Mouse (Mus musculus) embryo, embryonic 11.5 days (tissue): ENCODE measurements around the gene Skor1.

ENCODE experiments used
- DNase-seq: peaks from one replicate; pipeline ENCODE4 v3.0.0-alpha.2; 2012; ENCODE audit warnings: low read depth, low spot score

Skor1 gene

DNA sequence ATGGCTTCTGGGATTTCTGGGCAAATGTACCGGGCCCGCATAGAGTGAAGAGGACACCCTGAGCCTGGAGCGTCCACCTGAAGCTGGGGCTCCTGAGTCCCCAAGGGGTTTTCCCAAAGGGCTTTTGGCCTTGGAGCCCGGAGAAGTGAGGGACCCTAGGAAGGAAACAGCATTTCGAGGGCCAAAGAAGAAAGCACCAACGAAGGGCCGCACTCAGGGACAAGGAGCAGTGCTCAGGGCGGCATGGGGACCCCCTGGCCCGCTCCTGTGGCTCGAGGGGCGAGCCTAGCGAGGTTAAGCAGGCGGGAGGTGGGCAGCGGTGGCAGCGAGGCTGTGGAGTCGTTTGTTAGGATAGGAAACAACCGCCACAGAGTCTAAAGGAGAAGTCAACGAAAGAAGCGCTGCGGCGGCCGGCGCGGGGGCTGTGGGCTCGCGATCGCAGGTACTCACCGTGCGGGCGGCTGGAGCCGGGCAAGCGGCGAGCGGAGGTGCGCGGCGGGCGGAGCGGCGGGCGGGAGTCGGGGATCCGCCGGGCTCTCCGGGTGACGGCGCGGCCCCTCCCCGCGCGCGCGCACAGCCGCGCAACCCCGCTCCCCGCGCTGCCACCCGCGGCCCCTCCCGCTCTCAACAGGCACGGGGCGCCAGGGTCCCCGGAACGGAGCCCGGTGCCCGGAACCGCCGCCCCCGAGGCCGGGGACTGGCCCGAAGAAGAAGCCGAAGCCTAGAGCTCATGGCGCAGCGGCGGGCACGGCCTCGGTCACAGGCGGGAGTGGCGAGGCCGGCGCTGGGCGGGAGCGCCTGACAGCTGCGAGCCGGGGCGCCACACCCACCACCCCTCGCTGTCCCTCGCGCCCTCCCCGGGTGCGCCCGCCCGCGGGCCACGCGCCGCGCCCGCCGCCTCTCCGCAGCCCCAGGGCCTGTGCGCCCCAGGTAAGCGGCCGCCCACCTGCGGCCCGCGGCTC lies at the start of gene Skor1:
Skor1 (minus strand) TSS at position 552 of the 962 bp plus-strand sequence.
- DNase-seq, result no peak

DNA sequence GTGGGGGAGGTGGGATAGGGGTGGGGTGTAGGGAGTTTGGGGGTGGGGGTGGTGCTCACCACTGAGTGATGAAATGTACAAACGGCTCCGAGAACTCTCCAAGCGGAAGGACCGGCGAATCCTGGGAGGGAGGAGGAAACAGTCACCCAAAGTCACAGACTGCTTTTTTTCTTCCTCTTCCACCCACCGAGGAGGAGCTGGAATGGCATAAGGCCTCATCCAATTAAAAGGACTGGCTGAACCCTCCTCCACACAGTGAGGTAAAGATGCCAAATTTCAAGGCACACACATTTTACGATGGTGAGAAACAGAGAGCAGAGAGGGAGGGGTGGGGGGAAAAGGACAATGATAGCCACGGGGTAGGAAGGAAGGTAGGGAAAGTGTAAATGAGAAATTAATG lies 48.5 kb upstream of the Skor1 start:
- DNase-seq, result no peak

DNA sequence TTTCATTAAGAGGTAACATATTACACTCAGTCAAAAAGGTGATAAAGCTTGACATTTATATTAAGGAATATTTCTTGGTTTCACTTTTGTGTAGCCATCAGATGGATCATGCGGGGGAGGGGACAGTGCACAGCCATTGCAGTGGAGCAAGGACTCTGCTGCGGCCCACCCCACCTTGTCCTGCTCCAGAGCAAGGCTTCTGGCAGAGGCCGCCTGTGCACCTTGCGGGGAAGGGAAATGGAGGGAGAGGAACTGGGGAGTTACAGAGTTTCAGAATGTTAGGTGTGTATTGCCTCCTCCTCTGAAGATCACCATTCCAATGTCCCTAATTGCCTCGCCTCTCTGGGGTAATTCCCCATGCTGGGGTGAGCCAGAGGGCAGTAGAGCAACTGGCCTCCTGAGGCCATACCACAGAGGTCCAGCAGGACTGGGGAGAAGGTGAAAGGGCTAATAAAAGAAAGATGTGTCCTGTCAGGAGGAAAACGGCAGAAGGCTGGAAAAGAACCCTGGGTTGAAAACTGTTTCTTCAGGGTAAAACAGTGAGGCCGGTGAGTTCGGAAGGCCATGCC lies 47.4 kb upstream of the Skor1 start:
- DNase-seq, result no peak

DNA sequence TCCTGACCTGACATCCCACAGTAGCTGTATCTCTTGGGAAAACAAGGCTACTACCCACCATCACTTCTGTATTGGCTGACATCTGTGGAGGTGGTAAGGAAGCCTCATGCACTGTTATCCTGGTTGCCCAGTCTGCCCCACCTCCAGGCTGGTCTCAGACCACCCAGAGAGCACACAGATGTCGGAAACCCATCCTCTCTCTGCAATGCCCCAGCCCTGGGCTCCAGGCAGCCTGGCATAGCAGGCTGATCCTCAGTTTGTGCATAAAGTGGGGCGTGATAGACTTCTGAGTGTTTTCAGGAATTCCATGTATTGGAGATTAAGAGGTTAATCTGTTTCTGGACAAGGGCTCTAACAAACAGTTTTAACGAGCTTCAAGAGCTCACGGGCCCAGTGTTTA lies 46.8 kb upstream of the Skor1 start:
- no peak for DNase-seq

DNA sequence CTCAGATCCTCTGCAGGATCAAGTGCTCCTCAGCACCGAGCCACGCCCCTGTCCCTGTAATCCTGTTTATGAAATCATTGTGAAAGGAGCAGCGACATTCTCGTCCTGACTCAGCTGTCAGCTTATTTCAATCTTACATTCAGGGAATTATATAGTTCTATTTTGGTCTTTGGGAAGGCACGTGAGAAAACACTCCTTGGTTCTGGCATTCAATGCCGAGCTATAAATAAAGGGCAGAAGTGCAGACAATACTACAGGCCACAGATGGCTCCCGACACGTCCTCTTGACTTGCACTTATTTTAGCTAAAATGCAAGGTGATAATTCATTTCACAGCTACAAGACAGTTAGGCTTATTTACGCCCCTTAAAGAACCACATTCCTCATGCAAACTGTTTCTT lies 46.0 kb upstream of the Skor1 start:
- no peak for DNase-seq

DNA sequence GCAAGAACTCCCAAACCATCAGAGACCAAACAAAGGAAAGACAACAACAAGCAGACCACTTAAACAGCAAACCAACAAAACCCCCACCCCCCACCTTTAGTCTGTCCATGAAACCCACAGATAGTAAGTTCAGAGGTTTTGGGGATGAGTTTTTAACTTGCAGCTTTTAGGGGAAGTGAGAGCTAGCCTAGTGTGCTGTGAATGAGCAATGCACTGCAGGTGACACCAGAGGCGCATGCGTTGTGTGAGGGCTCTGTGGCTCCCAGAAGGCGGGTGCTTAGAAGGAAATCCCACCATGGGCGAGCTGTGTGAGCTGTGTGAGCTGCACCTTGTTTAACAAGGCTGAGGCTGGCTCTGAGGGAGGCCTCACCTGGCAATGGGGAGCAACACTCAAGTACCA lies 44.0 kb upstream of the Skor1 start:
- no peak for DNase-seq

DNA sequence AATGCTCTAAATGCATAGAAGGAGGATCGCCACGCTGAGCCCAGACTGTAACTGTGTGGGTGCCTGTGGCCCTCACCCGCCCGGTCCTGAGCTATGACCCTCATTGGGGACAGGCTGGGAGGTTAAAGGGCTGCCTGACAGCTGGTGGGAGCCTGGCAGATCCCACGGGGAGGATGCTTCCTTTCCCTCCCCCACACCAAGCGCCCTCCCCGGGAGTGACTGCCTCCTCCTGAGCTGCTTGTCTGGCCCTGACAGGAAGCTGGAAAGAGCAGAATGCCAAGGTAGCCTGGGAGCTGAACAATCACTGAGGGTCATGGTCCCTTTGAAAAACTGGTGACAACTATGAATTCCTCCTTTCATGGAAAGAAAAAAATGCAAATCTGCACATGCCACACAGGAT lies 38.5 kb upstream of the Skor1 start:
- DNase-seq, result no peak

DNA sequence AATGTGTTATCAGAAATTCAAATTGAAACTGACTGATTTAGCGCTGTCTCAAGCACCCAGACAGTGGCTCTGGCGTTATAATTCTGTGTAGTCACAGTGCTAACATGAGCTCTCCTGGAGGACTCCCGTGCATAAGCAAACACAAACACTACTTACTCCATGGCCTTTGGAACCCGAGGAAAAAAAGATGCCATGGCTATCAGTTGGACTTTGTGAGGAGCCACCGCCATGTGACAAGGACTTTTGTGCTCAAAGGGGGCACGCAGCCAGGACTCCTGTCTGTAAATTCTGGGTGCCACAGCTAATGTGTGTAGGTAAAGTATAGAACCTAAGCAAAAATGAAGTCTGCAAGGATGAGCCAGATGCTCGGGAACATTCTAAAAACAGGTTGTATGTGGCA lies 36.5 kb upstream of the Skor1 start:
- no peak for DNase-seq

DNA sequence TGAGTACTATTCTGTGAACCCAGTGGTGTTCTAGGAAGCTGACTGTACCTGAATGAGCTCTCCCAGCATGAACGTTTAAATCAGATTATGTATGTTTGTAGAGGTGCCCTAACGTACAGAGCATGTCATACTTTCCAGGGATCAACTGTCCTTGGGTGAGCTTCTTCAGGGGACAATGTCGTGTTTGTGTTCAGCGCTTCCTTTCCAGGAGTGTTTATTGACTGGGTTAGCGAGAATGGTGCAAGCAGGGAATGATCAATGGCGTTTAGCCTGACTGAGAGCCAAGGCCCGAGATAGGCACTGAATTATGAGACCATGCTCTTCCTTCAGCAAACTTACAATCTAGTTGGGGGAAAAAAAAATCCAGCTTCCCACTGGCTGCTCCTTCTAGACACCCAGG lies 35.1 kb upstream of the Skor1 start:
- DNase-seq, result no peak

DNA sequence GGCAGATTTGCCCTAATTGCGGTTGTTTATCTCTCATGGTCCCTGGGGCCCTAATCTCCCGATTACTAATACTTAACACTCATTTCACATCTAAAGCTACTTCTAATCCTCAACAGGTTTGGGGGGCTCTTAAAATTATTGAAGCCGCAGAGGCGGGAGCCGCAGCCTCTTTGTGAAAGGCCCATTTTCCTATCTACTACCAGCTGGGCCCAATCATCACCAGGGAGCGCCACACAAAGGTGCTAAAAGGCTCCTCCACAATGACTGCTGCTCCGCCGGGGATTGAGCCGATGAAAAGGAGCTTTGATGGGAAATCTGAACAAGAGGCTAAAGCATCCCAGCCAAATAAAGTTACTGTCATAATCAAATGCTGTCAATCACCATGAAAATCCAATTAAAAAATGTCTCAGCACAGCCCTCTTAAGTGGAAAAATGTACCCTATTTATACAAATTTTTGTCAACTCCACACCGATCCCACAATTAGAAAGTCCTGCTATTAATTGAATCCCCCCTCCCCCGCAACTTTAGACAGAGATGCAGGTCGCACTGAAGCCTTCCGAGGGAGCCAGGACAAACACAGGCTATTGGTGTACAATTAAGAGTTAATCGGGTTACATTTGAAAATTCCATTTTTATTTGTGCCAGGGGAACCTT lies 33.7 kb upstream of the Skor1 start:
- DNase-seq, result no peak

DNA sequence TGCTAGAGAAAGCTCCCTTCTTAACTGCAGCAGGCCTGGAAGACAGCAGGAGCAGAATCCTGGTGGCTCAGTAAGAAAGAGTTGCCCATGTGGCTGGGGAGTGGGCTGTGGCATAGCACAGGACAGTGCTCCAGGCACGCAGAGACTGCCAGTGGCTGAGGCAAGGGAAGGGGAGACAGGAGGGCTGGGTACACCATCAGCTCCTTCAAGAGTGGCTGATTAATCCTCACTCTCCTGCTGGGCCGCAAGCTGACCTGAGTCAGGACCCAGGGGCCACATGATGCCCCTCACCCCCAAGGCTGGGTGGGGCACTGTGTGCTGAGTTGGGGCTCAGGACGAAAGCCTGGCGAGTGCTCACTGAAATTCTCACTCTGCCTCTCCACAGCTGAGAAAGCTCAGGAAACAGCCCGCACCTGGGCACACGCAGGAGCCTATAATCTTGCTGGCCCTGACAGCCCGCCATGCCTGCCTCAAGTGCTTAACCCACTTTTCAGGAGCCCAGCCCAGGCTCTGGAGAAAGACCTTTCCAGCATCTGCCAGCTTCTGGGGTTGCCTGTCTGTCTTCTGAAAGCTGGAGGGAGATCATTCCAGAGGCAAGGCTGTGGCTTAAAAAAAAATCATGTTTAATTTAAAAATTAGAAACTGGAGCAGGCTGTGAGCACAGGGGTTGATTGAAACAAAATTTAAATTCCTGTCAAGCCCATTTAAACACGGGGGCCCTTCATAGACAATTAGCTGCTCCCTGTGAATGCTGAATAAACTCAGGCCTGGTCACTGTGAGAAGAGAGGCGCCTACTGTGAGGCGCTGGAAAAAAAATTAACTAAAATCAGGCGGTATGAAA lies 32.8 kb upstream of the Skor1 start:
- DNase-seq, result no peak

DNA sequence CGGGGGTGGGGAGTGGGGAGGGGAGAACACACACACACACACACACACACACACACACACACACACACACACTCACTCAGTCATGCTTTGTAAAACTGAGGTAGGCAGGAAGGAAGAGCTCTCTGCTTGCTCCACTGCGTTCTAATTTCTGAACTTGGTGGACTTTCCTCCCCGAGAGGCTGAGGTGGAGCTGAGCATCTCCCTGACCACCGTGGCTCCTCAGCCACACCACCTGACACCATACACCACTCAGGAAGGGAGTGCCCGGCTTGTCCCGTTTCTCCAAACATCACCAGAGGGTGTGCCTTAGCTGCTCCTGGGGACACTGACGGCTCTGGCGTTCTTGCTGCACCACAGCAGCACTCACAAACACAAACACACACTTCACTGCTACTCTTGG lies 29.5 kb upstream of the Skor1 start:
- DNase-seq, result no peak

DNA sequence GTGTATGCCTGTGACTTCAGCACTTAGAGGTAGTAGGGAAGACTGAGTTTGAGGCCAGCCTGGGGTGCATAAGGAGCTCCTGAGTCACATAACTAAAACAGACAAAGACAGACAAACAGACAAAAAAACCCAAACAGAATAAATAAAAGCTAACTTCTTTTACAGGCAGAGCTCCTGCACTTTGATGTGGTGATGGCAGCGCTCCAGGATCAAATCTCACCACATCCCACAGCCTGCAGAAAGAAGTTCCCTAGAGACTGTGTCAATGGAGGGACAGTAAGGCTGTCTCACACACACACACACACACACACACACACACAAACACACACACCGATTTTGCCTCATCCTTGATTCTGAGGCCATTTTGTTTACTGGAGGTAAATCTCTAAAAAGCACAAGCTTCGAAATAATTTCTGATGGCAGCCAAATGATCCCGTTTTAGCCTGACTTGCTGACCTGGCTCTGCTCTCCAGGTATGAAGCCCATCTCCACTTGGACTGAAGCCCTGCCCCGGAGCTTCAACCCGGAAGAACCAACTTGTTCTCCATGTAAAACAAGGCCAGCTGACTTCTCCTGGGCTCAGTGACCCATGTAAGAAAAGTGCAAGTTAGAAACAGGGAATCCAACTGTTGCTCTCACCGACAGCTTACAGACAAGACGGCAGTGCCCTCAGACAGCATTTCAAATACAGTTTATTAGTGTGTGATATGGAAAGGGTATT lies 25.4 kb upstream of the Skor1 start:
- no peak for DNase-seq

DNA sequence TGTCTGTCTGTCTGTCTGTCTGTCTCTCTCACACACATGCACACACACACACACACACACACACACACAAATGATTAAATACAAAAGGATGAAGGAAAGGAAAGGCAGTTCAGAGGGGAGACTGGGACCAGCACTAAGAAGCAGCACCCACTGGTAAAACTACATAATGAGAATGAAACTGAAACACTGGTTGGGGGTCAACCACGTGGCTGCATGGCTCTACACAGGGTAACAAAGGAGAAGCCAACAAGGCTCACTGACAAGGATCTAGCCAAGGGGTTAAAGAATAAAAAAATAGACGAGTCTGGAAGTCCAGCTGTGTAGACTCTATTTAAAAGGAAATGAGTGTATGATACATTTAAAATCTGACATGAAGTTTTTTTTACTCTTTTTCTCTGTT lies 23.2 kb upstream of the Skor1 start:
- no peak for DNase-seq

DNA sequence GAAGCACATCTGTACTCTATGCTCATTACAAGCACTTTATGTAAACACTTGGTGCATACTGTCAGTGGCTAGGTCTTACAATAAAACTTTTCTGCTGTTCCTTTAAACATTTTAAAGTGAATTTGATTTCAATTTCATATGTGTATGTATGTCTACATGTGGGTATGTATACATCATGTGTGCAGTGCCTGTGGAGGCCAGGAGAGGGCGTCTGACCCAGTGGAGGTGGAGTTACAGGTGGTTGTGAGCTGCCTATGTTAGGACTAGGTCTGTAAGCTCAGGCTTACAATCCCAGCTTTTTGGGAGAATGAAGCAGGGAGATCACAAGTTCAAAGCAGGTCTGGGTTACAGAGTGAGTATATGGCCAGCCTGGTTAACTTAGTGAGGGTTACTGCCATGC lies 20.4 kb upstream of the Skor1 start:
- no peak for DNase-seq

DNA sequence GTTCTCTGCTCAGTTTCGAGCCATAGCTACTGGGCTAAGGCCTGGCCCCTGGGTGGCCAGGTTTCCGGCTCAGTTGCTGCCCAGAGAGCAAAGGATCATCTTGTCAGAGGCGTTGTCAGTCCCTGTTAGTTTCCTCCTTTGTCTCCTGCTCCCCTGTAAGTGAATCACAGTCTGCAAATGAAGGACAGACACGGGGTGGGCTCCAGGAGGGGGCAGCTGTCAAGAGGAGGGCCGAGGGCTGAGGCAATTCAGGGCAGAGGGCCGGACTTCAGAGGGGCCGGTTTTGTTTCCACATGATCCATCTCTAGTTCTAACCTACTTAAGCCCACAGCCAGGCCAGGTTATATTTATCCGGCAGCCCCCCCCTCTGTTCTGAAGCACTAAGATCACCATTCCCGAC lies 16.3 kb upstream of the Skor1 start:
- DNase-seq, result no peak

DNA sequence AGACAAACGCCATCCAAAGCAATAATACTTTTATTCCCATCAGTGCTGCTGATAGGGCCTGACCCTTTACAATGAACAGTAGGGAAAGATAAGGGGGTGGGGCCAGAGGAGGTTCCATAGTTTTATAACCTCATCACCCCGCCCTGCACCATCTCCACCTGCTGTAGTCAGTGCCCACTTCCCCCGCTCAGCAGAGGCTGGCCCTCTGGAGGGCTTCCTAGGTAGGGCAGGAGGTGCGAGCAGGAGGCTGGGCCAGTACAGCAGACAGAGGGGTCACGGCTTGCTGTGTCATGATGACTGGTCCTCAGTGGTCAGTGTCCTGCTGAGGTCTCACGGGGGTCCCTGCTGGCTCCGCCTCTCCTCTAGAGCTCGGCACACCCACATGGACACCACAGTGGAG lies 15.0 kb upstream of the Skor1 start:
- no peak for DNase-seq

DNA sequence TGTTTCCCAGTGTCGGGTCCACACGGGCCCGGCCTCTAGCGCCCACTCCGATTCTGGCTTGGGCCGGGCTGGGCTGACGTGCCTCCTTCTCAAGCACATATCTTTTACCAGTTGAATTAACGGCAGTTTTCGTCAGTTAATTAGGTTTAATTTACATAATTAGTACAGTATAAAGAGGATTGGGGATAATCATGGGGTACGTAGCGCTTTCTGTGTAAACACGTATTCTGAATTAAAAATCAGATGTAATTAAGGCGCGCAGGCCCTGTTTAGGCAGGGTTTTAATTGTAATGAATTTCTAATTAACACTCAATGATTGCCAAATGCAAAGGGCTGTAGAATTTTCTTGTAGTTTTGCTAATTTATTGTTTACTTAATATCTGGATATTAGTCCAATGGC lies 3.2 kb upstream of the Skor1 start:
- DNase-seq, result no peak

DNA sequence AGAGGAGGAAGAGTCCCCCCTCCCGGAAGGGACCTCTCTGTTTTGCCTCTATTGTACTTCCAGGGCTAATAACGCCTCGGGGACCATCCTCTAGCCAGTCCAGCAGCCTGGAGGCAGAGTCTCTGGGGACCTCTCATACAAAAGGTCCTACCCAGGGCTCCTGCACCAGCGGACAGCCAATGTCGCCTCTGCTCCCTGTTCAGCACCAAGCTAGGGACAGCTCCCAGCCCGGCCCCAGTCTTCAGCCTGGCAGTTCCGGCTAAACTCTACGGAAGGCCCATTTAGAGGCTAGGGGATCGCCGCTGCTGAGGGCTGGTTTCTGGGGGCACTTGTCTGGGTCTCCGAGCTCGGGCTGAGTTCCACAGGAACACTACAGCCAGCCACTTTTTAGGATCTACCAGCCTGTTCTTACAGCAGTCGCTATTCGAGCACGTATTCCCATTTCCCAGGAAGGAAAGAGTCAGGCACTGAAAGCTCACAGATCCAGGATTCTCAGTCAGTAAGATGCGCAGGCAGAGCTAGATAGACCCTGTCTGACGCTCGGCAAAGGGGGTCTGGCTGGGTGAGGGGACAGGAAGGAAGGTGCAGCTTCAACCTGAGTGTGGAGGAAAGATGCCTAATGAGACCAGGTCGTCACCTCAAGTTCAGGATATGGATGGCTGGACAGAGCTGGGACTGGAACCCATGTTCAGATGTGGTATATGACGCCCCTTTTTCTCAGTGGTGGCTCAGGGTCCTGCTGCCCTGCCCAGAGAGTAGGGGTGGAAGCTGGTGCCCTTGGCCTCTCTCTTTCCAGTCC lies 2.5 kb upstream of the Skor1 start:
- peak; percentile 69 for DNase-seq

DNA sequence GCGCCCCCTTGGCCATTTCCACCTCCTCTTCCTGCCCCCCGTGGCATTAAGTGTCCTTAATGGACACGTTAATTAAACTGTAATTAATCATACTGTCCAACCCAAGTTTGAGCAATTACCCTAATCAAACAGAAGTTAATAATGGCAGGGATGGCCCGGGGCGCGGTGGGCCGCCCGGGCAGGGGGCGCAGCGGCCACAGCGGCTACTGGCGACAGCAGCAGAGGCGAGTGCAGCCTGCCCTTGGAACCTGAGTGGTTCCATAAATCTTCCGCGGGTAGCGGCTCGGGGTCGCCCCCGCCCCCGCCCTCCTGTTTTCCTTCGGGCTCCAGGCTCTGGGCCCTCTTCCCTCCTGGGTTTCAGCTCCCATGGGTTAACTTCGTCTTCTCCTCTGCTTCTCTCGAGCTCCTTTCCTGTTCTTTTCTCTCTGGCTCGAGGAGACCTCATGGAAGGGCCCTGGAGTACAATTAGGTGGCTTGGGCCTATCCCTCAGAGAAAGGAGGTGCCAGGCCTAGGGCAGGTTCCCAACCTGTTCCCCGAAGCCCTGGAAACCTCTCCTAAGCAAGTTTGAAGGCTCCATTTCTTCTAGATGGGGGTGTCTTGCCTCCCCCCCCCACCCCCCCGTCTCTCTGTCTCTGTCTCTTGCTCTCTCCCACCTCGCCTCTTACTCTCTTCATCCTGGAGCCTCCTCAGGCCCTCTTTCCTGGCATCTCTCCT lies 1.5 kb upstream of the Skor1 start:
- no peak for DNase-seq
